Mouse (Mus musculus) heart, postnatal 4 days (tissue): ENCODE measurements at regions not wholly inside any gene's neighbourhood (a gene's known extent, or its start where the extent isn't known, plus 50 kb on each side); places are given as distances from the start of the nearest gene placed in this dataset.
"Not testable (repeated sequence)": the region's sequence is repeated elsewhere in the genome, so short reads cannot be mapped to it uniquely, and the experiment has no call there.

ENCODE experiments used
- DNase-seq: peaks from one replicate; pipeline ENCODE4 v3.0.0; 2021

- peak; percentile 70 for DNase-seq
Measured at GRCm38 (mm10) chr19:32974778-32975240, 217.5 kb downstream of the Pten start.

- DNase-seq = no peak
Measured at GRCm38 (mm10) chr19:32975303-32975702, 218.0 kb downstream of the Pten start.

- DNase-seq = no peak
Measured at GRCm38 (mm10) chr19:32976507-32976906, 219.2 kb downstream of the Pten start.

GRCm38 (mm10) chr19:32978037-32978745 lies 220.9 kb downstream of the Pten start:
- no peak for DNase-seq

- DNase-seq = no peak
Measured at GRCm38 (mm10) chr19:32980142-32980541, 222.8 kb downstream of the Pten start.

GRCm38 (mm10) chr19:32988713-32989112 lies 231.4 kb downstream of the Pten start:
- no peak for DNase-seq

- no peak for DNase-seq
Measured at GRCm38 (mm10) chr19:32989346-32989745, 232.0 kb downstream of the Pten start.

- DNase-seq = no peak
Measured at GRCm38 (mm10) chr19:32990576-32990975, 233.3 kb downstream of the Pten start.

GRCm38 (mm10) chr19:32998576-32999170 lies 241.4 kb downstream of the Pten start:
- no peak for DNase-seq

- DNase-seq = no peak
Measured at GRCm38 (mm10) chr19:33007582-33007981, 250.3 kb downstream of the Pten start.

- DNase-seq = no peak
Measured at GRCm38 (mm10) chr19:33008076-33008475, 250.8 kb downstream of the Pten start.

GRCm38 (mm10) chr19:33008794-33009193 lies 251.5 kb downstream of the Pten start:
- DNase-seq = no peak

- DNase-seq = no peak
Measured at GRCm38 (mm10) chr19:33010886-33011446, 253.7 kb downstream of the Pten start.

- not testable (repeated sequence) for DNase-seq
Measured at GRCm38 (mm10) chr19:33014879-33015278, 257.6 kb downstream of the Pten start.

GRCm38 (mm10) chr19:33021161-33021560 lies 263.9 kb downstream of the Pten start:
- no peak for DNase-seq

- DNase-seq = no peak
Measured at GRCm38 (mm10) chr19:33022839-33023428, 265.6 kb downstream of the Pten start.

GRCm38 (mm10) chr19:33029688-33030444 lies 272.6 kb downstream of the Pten start:
- DNase-seq = no peak

- no peak for DNase-seq
Measured at GRCm38 (mm10) chr19:33040512-33040911, 283.2 kb downstream of the Pten start.

GRCm38 (mm10) chr19:33040991-33041390 lies 283.7 kb downstream of the Pten start:
- DNase-seq = no peak

GRCm38 (mm10) chr19:33042760-33043159 lies 285.5 kb downstream of the Pten start:
- no peak for DNase-seq

GRCm38 (mm10) chr19:33043696-33044095 lies 286.4 kb downstream of the Pten start:
- DNase-seq = no peak

- no peak for DNase-seq
Measured at GRCm38 (mm10) chr19:33048754-33049442, 291.6 kb downstream of the Pten start.
